Mouse (Mus musculus) pancreas, adult 10 weeks (tissue): ENCODE results near the gene Atp6ap1. TPM values are rescaled to one million over a fixed set of nuclear protein-coding genes. Genes with fewer than 3 reads are reported as not detected.

Experiments used
- polyA plus RNA-seq: library from polyadenylated mRNA; stranded (reverse); fragments of 350-450 nt; fragmentation: Illumina TruSeq; extraction: RNeasy Lipid Tissue Mini Kit (QIAGEN cat#74804); gene quantifications from one replicate; pipeline ENCODE4 v1.2.3, GENCODE M21; 2015; ENCODE audit warnings: low read depth, low replicate concordance; ENCODE audit not compliant: insufficient read depth

Gene Atp6ap1
- polyA plus RNA-seq = 46.8 TPM

GRCm38 (mm10) chrX:74296538-74297448, at the start of gene Atp6ap1:
Gene Atp6ap1, plus strand, starts transcription at chrX:74297097.

GRCm38 (mm10) chrX:74249615-74250014, 47.3 kb upstream of the Atp6ap1 start, which contains the start of gene Flna:
Gene Flna, minus strand, starts transcription at chrX:74249820.

GRCm38 (mm10) chrX:74254153-74254887, 42.6 kb upstream of the Atp6ap1 start, which contains the start of gene Emd:
Gene Emd, plus strand, starts transcription at chrX:74254687.

GRCm38 (mm10) chrX:74270062-74270901, 26.6 kb upstream of the Atp6ap1 start, which contains the start of gene Rpl10:
Gene Rpl10, plus strand, starts transcription at chrX:74270812.

GRCm38 (mm10) chrX:74281732-74282394, 15.0 kb upstream of the Atp6ap1 start, which contains the start of the genes Taz and Dnase1l1:
Gene Taz, plus strand, starts transcription at chrX:74281912.
Gene Dnase1l1, minus strand, starts transcription at chrX:74282337.

DNA sequence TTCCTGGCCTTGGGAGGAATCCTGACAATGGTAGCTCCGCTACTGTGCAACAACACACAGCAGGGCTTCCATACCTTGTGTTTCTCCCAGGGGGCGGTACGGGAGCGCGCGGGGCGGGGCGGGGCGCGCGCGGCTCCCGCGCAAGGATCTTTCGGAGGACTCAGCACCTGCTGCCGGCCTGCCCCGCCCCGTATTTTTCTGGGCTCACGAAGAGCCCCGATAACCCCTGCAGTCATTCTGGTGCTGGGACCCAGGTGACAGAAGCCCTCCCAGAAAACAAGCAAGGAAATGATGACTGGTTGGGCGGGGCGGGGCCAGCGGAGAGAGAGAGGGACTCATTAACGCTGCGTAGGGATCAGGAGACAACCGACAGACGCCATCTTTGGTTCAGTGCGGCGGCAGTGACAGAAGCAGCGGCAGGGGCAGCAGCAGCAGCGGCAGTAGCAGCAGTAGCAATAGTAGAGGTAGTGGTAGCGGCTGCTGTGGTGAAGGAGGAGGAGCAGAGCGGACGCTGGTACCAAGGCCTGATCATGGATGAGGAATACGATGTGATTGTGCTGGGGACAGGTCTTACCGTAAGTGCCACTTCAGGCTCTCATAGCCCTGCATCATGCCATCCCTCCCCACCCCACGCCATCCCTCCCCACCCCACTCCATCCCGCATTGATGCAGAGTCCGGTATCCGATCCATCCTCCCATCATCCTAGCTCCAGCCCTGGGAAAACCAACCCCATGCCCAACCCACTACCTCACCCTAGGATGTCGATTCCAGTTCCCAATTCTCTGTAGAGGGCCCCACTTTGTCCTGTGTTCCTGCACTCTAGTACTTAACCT, 8.2 kb downstream of the Atp6ap1 start, which contains the start of gene Gdi1:
Gene Gdi1 (plus strand): TSS at position 132 of the 834 bp plus-strand sequence.

DNA sequence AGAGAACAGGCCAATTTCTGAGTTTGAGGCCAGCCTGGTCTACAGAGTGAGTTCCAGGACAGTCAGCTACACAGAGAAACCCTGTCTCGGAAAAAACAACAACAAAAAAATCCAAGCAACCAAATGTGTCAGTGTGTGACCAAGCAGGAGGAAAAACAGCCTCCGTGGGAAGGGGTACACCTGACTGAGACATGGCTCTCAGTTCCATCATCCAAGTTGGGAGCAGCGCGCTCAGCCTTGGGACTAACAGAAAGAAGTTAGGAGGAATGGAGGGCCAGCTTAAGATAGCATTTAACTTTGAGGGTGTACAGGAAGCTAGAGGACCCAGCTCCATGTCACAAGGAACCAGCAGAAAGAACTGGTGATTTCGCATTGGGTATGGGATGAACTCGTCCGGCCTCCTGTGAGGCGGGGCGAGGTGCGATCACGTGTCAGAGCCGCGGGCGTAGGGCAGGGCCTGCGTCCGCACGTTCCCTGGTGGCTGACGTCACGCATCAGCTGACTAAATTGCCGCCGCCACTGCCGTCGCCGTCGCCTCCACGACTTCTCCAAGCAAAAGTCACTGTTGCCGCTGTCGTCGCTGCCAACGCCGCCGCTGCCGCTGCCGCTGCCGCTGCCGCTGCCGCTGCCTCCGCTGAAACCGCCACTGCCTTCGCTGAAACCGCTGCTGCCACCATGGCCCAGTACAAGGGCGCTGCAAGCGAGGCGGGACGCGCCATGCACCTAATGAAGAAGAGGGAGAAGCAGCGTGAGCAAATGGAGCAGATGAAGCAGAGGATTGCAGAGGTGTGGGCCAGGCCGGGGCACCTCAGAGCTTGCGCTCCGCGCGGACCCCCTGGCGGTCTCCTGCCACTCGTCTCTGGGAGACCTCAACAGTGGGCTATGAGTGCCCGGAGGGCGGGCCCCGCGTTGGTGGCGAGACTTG, 15.9 kb downstream of the Atp6ap1 start, which contains the start of gene Fam50a:
Gene Fam50a (plus strand): TSS at position 494 of the 925 bp plus-strand sequence.

GRCm38 (mm10) chrX:74328725-74329161, 31.8 kb downstream of the Atp6ap1 start, which contains the start of gene Plxna3:
Gene Plxna3, plus strand, starts transcription at chrX:74329066.

GRCm38 (mm10) chrX:74353467-74353770, 56.5 kb downstream of the Atp6ap1 start, which contains the start of gene Lage3:
Gene Lage3, minus strand, starts transcription at chrX:74353618.

Other genes starting within 250 kb of the Atp6ap1 start
- not detected for gene Opn1mw, start 169.6 kb upstream of the Atp6ap1 start, polyA plus RNA-seq
- 3.3 TPM for gene Mecp2, start 161.7 kb upstream of the Atp6ap1 start, polyA plus RNA-seq
- gene Tex28, start 129.3 kb upstream of the Atp6ap1 start, polyA plus RNA-seq = not detected
- gene Tktl1, start 119.8 kb upstream of the Atp6ap1 start, polyA plus RNA-seq = not detected
- 119 TPM for gene Flna, start 47.3 kb upstream of the Atp6ap1 start, polyA plus RNA-seq
- 12.8 TPM for gene Emd, start 42.4 kb upstream of the Atp6ap1 start, polyA plus RNA-seq
- gene Rpl10, start 26.3 kb upstream of the Atp6ap1 start, polyA plus RNA-seq = 938 TPM
- 37.4 TPM for gene Taz, start 15.2 kb upstream of the Atp6ap1 start, polyA plus RNA-seq
- 7.3 TPM for gene Dnase1l1, start 14.8 kb upstream of the Atp6ap1 start, polyA plus RNA-seq
- gene Gdi1, start 7.9 kb downstream of the Atp6ap1 start, polyA plus RNA-seq = 86.4 TPM
- gene Fam50a, start 15.9 kb downstream of the Atp6ap1 start, polyA plus RNA-seq = 17.2 TPM
- gene Plxna3, start 32.0 kb downstream of the Atp6ap1 start, polyA plus RNA-seq = 3.5 TPM
- 17.9 TPM for gene Lage3, start 56.5 kb downstream of the Atp6ap1 start, polyA plus RNA-seq
- 11.5 TPM for gene Ubl4a, start 76.1 kb downstream of the Atp6ap1 start, polyA plus RNA-seq
- 4.0 TPM for gene Slc10a3, start 76.3 kb downstream of the Atp6ap1 start, polyA plus RNA-seq
- 10.2 TPM for gene Fam3a, start 96.2 kb downstream of the Atp6ap1 start, polyA plus RNA-seq
- 3.8 TPM for gene Ikbkg, start 96.2 kb downstream of the Atp6ap1 start, polyA plus RNA-seq
- 6.2 TPM for gene G6pdx, start 132.1 kb downstream of the Atp6ap1 start, polyA plus RNA-seq
- not detected for gene Gm6880, start 184.3 kb downstream of the Atp6ap1 start, polyA plus RNA-seq